Mouse (Mus musculus) stomach, adult 2 months (tissue): Measurements from ENCODE around the gene H2al2c. TPM values are rescaled to one million over a fixed set of nuclear protein-coding genes. Genes with fewer than 3 reads are reported as not detected.

Experiments used
- polyA plus RNA-seq: library from polyadenylated mRNA; depleted of rRNA; stranded (reverse); fragments of >200 nt; gene quantifications from 2 replicates; pipeline ENCODE4 v1.2.3, GENCODE M21; 2012; rRNA removed

The H2al2c gene
- not detected in 2 replicates for polyA plus RNA-seq

DNA sequence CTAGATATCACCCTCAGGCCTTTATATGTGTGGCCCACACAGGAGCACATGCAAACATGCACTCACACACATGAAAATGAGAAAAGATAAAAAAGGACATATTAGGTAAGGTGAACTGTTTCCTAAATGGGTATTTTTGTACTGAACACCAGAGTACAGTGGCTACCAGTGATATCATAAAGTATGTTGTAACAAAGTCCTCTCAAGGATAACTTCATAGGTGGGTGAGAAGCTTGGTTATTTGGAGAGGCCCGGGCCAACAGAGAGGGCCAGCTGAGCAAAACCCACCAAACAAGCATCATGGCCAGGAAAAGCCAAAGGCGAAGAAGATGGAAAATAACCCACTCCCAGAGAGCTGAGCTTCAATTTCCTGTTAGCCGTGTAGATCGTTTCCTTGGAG lies at the start of gene H2al2c:
Gene H2al2c, plus strand, starts transcription at position 301 of the 400 bp plus-strand sequence.

Other genes with a start within 250 kb of the H2al2c start
- not detected in 2 replicates for gene Sry, start 64.6 kb downstream of the H2al2c start, polyA plus RNA-seq
- not detected in 2 replicates for gene H2al2b, start 121.6 kb downstream of the H2al2c start, polyA plus RNA-seq
- gene Gm4064, start 197.1 kb downstream of the H2al2c start, polyA plus RNA-seq: not detected in 2 replicates
- not detected in 2 replicates for gene Rbmy, start 231.6 kb downstream of the H2al2c start, polyA plus RNA-seq
- not detected in 2 replicates for gene Gm10256, start 231.6 kb downstream of the H2al2c start, polyA plus RNA-seq